8 mouse cellular contexts compared by ENCODE assay signal in genomic region chr1:190170819-190171216, GRCm38 (mm10). TPM values are rescaled to one million over a fixed set of nuclear protein-coding genes. Genes with fewer than 3 reads are reported as not detected.
DNase-seq lines count a peak whose midpoint lies in the region; ATAC-seq and TF ChIP-seq lines count a peak whose summit lies in the region.

No protein-coding gene starts in this region.

- ATAC-seq in erythroblast, adult 5-6 weeks (replicated peaks; ENCODE audit: low FRiP score, poor library complexity, severe bottlenecking): no peak
- ATAC-seq in liver, embryonic 14.5 days (ENCODE audit: insufficient read depth): peak; percentile 11; the same call in 1 of the 2 replicates
- ATAC-seq in erythroid progenitor cell, adult 5-6 weeks (replicated peaks; ENCODE audit: low FRiP score, poor library complexity, severe bottlenecking): no peak

- TF ChIP-seq EP300 in liver, embryonic 14.5 days (IDR thresholded peaks at IDR 0.05; ENCODE audit: low read depth): no peak

- no peak for TF ChIP-seq CTCF in spleen, adult 2 months (IDR thresholded peaks at IDR 0.05; ENCODE audit: extremely low read depth, insufficient read depth, insufficient read length, insufficient replicate concordance)
- no peak for TF ChIP-seq CTCF in liver, embryonic 14.5 days (IDR thresholded peaks at IDR 0.05; ENCODE audit: low read depth)

- intact Hi-C loops in left cerebral cortex, postnatal 25 days (cut with DNase I): loop anchor here (5.0 kb wide), 2 partner anchors 124 to 626 kb away; no protein-coding TSS in a partner anchor

- H3K4me1 ChIP-seq in erythroblast, embryonic 14.5 days (ENCODE audit: control insufficient read depth): peaks cover 8% of the 10 kb centered on the region
- no peaks in the 10 kb centered on the region; the same call in 1 of the 2 replicates for H3K4me1 ChIP-seq in spleen, adult 2 months (ENCODE audit: control insufficient read depth, insufficient read depth, insufficient read length)
- H3K4me1 ChIP-seq in liver, embryonic 14.5 days (replicated peaks; ENCODE audit: control insufficient read depth in 2 of 2, insufficient read depth in 2 of 2, low read length in 1 of 2): 0 out of 4 replicates have a peak, but pooled peaks cover 0 to 3% of the 10 kb centered on the region in 2 experiments

- peaks cover 2% of the 10 kb centered on the region; the same call in 1 of the 2 replicates for H3K9me3 ChIP-seq in erythroblast, embryonic 14.5 days (ENCODE audit: control insufficient read depth, low read length)
- H3K9me3 ChIP-seq in liver, embryonic 14.5 days (ENCODE audit: control insufficient read depth, low read length): no peaks in the 10 kb centered on the region

- H3K36me3 ChIP-seq in erythroblast, embryonic 14.5 days (ENCODE audit: control insufficient read depth): no peaks in the 10 kb centered on the region
- no peaks in the 10 kb centered on the region for H3K36me3 ChIP-seq in spleen, adult 2 months (ENCODE audit: control insufficient read depth, insufficient read depth, low read length)
- H3K36me3 ChIP-seq in liver, embryonic 14.5 days (replicated peaks; ENCODE audit: control insufficient read depth, insufficient read depth, low read depth): no peaks in the 10 kb centered on the region

- no peak for DNase-seq in spleen, adult 2 months (ENCODE audit: low read depth in 1 of 2, low spot score in 2 of 2)
- DNase-seq in spleen, postnatal 14 days (ENCODE audit: low spot score in 2 of 2): no peak
- no peak for DNase-seq in liver, embryonic 14.5 days (ENCODE audit: low read depth in 3 of 3, low spot score in 3 of 3)
- no peak for DNase-seq in right cerebral cortex, postnatal 25 days
- DNase-seq in left cerebral cortex, postnatal 25 days (ENCODE audit: low spot score in 2 of 2): no peak

- peak overlapping the region; percentile 58 for H3K4me3 ChIP-seq in erythroblast, embryonic 14.5 days (replicated peaks)
- peak overlapping the region; percentile 50; the same call in 1 of the 2 replicates for H3K4me3 ChIP-seq in spleen, adult 2 months (ENCODE audit: extremely low read depth, insufficient read depth, insufficient read length)
- peak overlapping the region; percentile 52 to 76 for H3K4me3 ChIP-seq in liver, embryonic 14.5 days (ENCODE audit: insufficient read depth in 1 of 2, low read depth in 2 of 2, low read length in 2 of 2)

- TF ChIP-seq POLR2A in spleen, adult 2 months (IDR thresholded peaks at IDR 0.05; ENCODE audit: low read depth, low read length): no peak

- 2% methylated on average over 23 of the region's 24 CpGs for WGBS in spleen, adult 2 months
- WGBS in liver, embryonic 14.5 days (ENCODE audit: insufficient replicate concordance): under 1% methylated on average over 22 of the region's 24 CpGs

- peak overlapping the region; percentile 43; the same call in 1 of the 2 replicates for H3K9ac ChIP-seq in liver, embryonic 14.5 days (replicated peaks)

- no peak overlapping the region for H3K27ac ChIP-seq in spleen, adult 2 months (ENCODE audit: insufficient read depth, low read length)
- H3K27ac ChIP-seq in liver, embryonic 14.5 days: no peak overlapping the region

- H3K4me2 ChIP-seq in liver, embryonic 14.5 days (ENCODE audit: low read depth): peak overlapping the region; percentile 51

- H3K27me3 ChIP-seq in erythroblast, embryonic 14.5 days (ENCODE audit: control insufficient read depth): peaks cover 87% of the 10 kb centered on the region
- peaks cover 11% of the 10 kb centered on the region for H3K27me3 ChIP-seq in spleen, adult 2 months (ENCODE audit: control insufficient read depth, insufficient read depth, low read length)
- H3K27me3 ChIP-seq in liver, embryonic 14.5 days (ENCODE audit: control insufficient read depth, insufficient read depth, low read length): peaks cover 69% of the 10 kb centered on the region

RNA-seq across cellular contexts. Expression of gene Prox1, which starts 0.3 kb away (rescaled TPM):
- polyA plus RNA-seq in erythroblast, embryonic 14.5 days (2012): 0.01 and 0.03 TPM in 2 replicates
- total RNA-seq in erythroblast, adult 5-6 weeks (2015; ENCODE audit: low replicate concordance): not detected in 2 replicates
- not detected in 2 replicates for total RNA-seq in erythroblast, adult 5-6 weeks (2017; ENCODE audit: low replicate concordance)
- 1.6 and 2.2 TPM in 2 replicates for polyA plus RNA-seq in spleen, adult 2 months (2012; rRNA removed)
- polyA plus RNA-seq in liver, embryonic 14.5 days (2012; rRNA removed): 3.1 and 3.7 TPM in 2 replicates
- polyA plus RNA-seq in liver, embryonic 14.5 days (2014; fragmentation: Nextera tagmentation; extraction: Ambion mirVana): 4.5 and 5.9 TPM in 2 replicates
- total RNA-seq in erythroid progenitor cell, adult 5-6 weeks (2015; ENCODE audit: low replicate concordance): not detected in 2 replicates
- total RNA-seq in erythroid progenitor cell, adult 5-6 weeks (2017; ENCODE audit: low replicate concordance): not detected in 2 replicates
- 1 to 10 TPM; 7.2 to 7.8 TPM for total RNA-seq in left cerebral cortex, postnatal 25 days (2021)

Comparison
In these comparisons a context has a peak if more than half of its experiments do, and no peak if none do; other contexts are left out.
1. RNA of gene Prox1, which starts 0.3 kb away (total RNA-seq): 7.2 to 7.8 TPM in left cerebral cortex, postnatal 25 days; not detected in erythroblast, adult 5-6 weeks and not detected in erythroid progenitor cell, adult 5-6 weeks; every median in the first group is over 4 times any median in the second.
2. Peak in every context shown above with its lines, with median percentiles within 50 percentile points of each other: H3K4me3 ChIP-seq.